Mouse (Mus musculus) midbrain, embryonic 15.5 days (tissue): ENCODE data around the gene Chchd6. TPM values are rescaled to one million over a fixed set of nuclear protein-coding genes. Genes with fewer than 3 reads are reported as not detected.

Experiments
- ATAC-seq: fragments of 200-750 bp; cut with Nextera tagmentation; replicated peaks from 2 replicates; pipeline ENCODE4 v1.8.0; 2017; ENCODE audit warnings: moderate TSS enrichment
- H3K27ac ChIP-seq: fragments of 300-500 bp; sonication (generic); 2 replicates; pipeline ENCODE4 v1.5.1; 2015; ENCODE audit warnings: mild to moderate bottlenecking, inconsistent platforms
- H3K27me3 ChIP-seq: fragments of 300-500 bp; sonication (generic); replicated peaks from 2 replicates; pipeline ENCODE4 v1.6.1; 2015; ENCODE audit warnings: inconsistent platforms
- H3K36me3 ChIP-seq: fragments of 300-500 bp; sonication (generic); replicated peaks from 2 replicates; pipeline ENCODE4 v1.6.1; 2015; ENCODE audit warnings: inconsistent platforms
- H3K4me1 ChIP-seq: fragments of 300-500 bp; sonication (generic); 2 replicates; pipeline ENCODE4 v1.6.1; 2015; ENCODE audit warnings: inconsistent platforms
- H3K4me2 ChIP-seq: fragments of 300-500 bp; sonication (generic); 2 replicates; pipeline ENCODE4 v1.6.1; 2015; ENCODE audit warnings: inconsistent platforms, mild to moderate bottlenecking, moderate library complexity
- H3K4me3 ChIP-seq: fragments of 300-500 bp; sonication (generic); 2 replicates; pipeline ENCODE4 v1.5.1; 2015; ENCODE audit warnings: mild to moderate bottlenecking, inconsistent platforms
- H3K9ac ChIP-seq: fragments of 300-500 bp; sonication (generic); 2 replicates; pipeline ENCODE4 v1.6.1; 2015; ENCODE audit warnings: mild to moderate bottlenecking, inconsistent platforms
- H3K9me3 ChIP-seq: fragments of 300-500 bp; sonication (generic); 2 replicates; pipeline ENCODE4 v1.6.1; 2016; ENCODE audit warnings: inconsistent platforms
- WGBS: fragments of 180-500 bp; shearing (Covaris S2); methylation state at CpG from one replicate; pipeline ENCODE4 v1.1.7; 2015; ENCODE audit warnings: mixed read lengths; 5-methylcytosine and 5-hydroxymethylcytosine counted together
- polyA plus RNA-seq: library from polyadenylated mRNA; unstranded; fragments of >200 nt; fragmentation: Nextera tagmentation; extraction: Ambion mirVana; gene quantifications from 2 replicates; pipeline ENCODE4 v1.2.1, GENCODE M21; 2015

Chchd6 gene
- 173 and 185 TPM in 2 replicates for polyA plus RNA-seq

- H3K27me3 ChIP-seq: no peaks in the 10 kb centered on the region
- H3K4me1 ChIP-seq: peaks cover 10% of the 10 kb centered on the region
- peak within 1 kb of the TSS; percentile 70 for H3K9ac ChIP-seq
- H3K27ac ChIP-seq: peak within 1 kb of the TSS; percentile 78
- under 1% methylated on average over 56 of the region's 56 CpGs for WGBS
- H3K4me2 ChIP-seq: peak within 1 kb of the TSS; percentile 66
- ATAC-seq: peak; percentile 100
- peak within 1 kb of the TSS; percentile 75 for H3K4me3 ChIP-seq
- no peaks in the 10 kb centered on the region for H3K36me3 ChIP-seq
- no peaks in the 10 kb centered on the region for H3K9me3 ChIP-seq
Measured at GRCm38 (mm10) chr6:89595018-89595776, at the start of gene Chchd6. Gene Chchd6 (minus strand): TSS chr6:89595652.

DNA sequence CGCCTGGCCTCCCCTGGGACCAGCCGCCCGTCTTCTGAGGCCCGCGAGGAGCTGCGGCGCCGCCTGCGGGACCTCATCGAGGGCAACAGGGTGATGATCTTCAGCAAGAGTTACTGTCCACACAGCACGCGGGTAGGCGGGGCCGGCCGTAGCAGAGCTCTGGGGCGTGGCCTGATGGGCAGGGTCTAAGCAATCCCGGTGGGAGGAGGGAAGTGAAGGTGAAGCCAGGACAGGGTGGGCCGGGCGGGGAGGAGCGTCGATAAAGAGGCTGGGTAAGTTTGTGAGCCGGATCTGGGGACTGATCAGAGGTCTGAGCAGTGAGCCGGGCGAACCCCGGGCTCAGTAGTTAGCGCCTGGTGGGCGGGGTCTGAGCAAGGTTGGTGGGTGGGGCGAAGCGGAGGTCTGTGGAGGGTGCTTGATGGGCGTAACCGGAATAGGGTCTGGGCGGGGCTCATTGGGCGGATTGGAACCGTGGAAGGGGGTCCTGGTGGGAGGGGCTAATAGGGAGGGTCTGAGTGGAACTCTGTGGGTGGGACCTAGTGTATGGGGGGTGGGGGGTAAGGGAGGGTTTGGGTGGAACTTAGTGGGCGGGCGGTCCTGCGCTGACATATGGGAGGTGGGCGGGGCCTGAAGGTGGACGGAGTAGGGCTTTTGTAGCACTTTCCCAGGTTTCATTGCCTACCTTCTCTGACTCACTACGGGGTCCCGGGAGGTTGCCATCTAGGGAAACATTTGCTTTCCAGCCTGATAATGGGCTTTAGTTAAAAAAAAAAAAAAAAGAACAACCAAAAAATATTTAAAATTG, 49.0 kb upstream of the Chchd6 start:
- Histone ChIP-seq H3K27ac (peak overlapping the region; percentile 86), H3K4me1 (peaks cover 12% of the 10 kb centered on the region), H3K4me3 (peak overlapping the region; percentile 70), H3K27me3 (no peaks in the 10 kb centered on the region), H3K4me2 (peak overlapping the region; percentile 85), H3K9ac (peak overlapping the region; percentile 58), H3K36me3 (no peaks in the 10 kb centered on the region), H3K9me3 (no peaks in the 10 kb centered on the region)
- 0% methylated on average over 40 of the region's 41 CpGs for WGBS
- ATAC-seq: peak; percentile 94

- H3K4me2 ChIP-seq: peak within 1 kb of the TSS; percentile 85
- 1% methylated on average over 48 of the region's 51 CpGs for WGBS
- H3K4me1 ChIP-seq: peaks cover 12% of the 10 kb centered on the region
Measured at GRCm38 (mm10) chr6:89643798-89644270, 48.4 kb upstream of the Chchd6 start, which contains the start of gene Txnrd3. Gene Txnrd3 (plus strand): TSS chr6:89643988.

DNA sequence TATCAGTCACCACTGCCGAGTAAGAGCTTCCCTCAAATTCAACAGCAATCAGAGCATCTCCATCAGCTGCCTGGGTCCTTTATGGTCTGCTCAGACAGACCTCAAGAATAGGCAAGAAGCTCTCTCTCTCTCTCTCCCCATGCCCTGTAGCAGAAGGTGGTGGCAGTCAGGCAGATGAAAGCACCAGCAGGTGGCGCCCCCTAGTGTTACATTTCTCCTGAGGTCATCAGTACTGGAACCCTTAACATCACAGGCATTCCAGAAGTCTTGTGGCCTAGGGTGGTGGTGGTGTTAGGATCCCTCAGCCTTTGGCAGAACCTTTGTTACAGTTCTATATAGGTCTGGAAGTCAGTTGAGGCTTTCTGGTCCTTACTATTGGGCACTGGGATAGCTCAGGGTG, 43.6 kb upstream of the Chchd6 start:
- H3K27me3 ChIP-seq: no peaks in the 10 kb centered on the region
- H3K27ac ChIP-seq: no peak overlapping the region
- H3K4me3 ChIP-seq: no peak overlapping the region
- no peak overlapping the region for H3K9ac ChIP-seq
- H3K36me3 ChIP-seq: no peaks in the 10 kb centered on the region
- WGBS: 40% methylated on average over 2 of the region's 2 CpGs
- H3K4me1 ChIP-seq: peaks cover 5% of the 10 kb centered on the region; the same call in 1 of the 2 replicates
- no peaks in the 10 kb centered on the region for H3K9me3 ChIP-seq
- no peak for ATAC-seq
- H3K4me2 ChIP-seq: no peak overlapping the region

More at GRCm38 (mm10) chr6:89643798-89644270, 48.4 kb upstream of the Chchd6 start, which contains the start of gene Txnrd3:
- H3K9me3 ChIP-seq: no peaks in the 10 kb centered on the region
- peak within 1 kb of the TSS; percentile 58 for H3K9ac ChIP-seq
- H3K27me3 ChIP-seq: no peaks in the 10 kb centered on the region
- ATAC-seq: peak; percentile 93
- peak within 1 kb of the TSS; percentile 70 for H3K4me3 ChIP-seq
- no peaks in the 10 kb centered on the region for H3K36me3 ChIP-seq
- H3K27ac ChIP-seq: peak within 1 kb of the TSS; percentile 86

- Histone ChIP-seq H3K4me2 (no peak overlapping the region), H3K36me3 (no peaks in the 10 kb centered on the region), H3K4me1 (peaks cover 5% of the 10 kb centered on the region; the same call in 1 of the 2 replicates), H3K9me3 (no peaks in the 10 kb centered on the region), H3K9ac (no peak overlapping the region), H3K27ac (no peak overlapping the region), H3K27me3 (no peaks in the 10 kb centered on the region), H3K4me3 (no peak overlapping the region)
- ATAC-seq: no peak
- 83% methylated on average over 4 of the region's 4 CpGs for WGBS
Measured at GRCm38 (mm10) chr6:89637977-89638376, 42.5 kb upstream of the Chchd6 start.

- Histone ChIP-seq H3K4me3 (no peak overlapping the region), H3K36me3 (no peaks in the 10 kb centered on the region), H3K4me2 (no peak overlapping the region), H3K27ac (no peak overlapping the region), H3K4me1 (peaks cover 10% of the 10 kb centered on the region), H3K9ac (no peak overlapping the region), H3K9me3 (no peaks in the 10 kb centered on the region), H3K27me3 (no peaks in the 10 kb centered on the region)
- WGBS: 44% methylated on average over 8 of the region's 8 CpGs
- ATAC-seq: no peak
Measured at GRCm38 (mm10) chr6:89634400-89634799, 38.9 kb upstream of the Chchd6 start.

GRCm38 (mm10) chr6:89633115-89633514, 37.7 kb upstream of the Chchd6 start:
- peaks cover 10% of the 10 kb centered on the region for H3K4me1 ChIP-seq
- no peaks in the 10 kb centered on the region for H3K36me3 ChIP-seq
- H3K27ac ChIP-seq: no peak overlapping the region
- WGBS: 56% methylated on average over 7 of the region's 7 CpGs
- H3K4me3 ChIP-seq: no peak overlapping the region
- H3K9ac ChIP-seq: no peak overlapping the region
- no peak overlapping the region for H3K4me2 ChIP-seq
- H3K9me3 ChIP-seq: no peaks in the 10 kb centered on the region
- no peak for ATAC-seq
- no peaks in the 10 kb centered on the region for H3K27me3 ChIP-seq

DNA sequence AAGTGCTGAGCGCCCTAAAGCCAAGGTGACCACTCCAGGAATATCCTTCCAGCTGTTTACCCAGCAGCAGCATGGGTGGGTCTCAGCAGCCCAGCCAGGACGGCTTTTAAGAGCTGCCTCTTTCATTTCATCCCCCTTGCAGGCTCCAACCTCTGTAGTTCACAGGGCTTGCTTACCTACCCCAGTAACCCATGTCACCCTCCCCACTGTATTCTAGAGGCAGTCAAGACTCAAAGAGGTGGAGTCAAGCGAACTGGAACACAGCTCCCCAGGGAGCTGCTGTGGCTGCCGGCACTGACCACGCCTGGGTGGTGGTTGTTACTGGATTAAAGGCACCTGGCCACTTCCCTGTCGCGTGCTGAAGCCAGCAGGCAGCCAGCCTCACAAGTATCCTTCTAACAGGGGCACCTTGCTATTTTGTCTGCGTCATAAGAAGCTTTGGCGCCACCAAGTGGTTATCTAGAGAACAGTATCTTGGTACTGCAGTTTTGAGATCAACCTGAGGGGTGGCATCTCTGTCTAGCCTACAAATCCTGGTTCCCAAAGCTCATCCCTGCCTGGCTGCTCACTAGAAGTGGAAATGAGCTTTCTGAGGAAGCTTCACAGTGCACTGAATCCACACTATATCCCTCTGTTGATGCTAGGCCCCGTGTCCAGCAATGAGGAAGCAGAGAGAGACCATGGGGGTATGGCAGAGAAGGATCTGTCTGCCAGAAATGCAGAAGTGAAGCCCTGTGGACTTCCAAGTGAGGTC, 36.5 kb upstream of the Chchd6 start:
- Histone ChIP-seq H3K4me1 (peaks cover 10% of the 10 kb centered on the region), H3K4me2 (0 out of 2 replicates have a peak overlapping the region, but pooled peaks have one; percentile 28), H3K9me3 (no peaks in the 10 kb centered on the region), H3K27ac (no peak overlapping the region), H3K4me3 (no peak overlapping the region), H3K36me3 (no peaks in the 10 kb centered on the region), H3K27me3 (no peaks in the 10 kb centered on the region), H3K9ac (0 out of 2 replicates have a peak overlapping the region, but pooled peaks have one; percentile 24)
- WGBS: 12% methylated on average over 10 of the region's 10 CpGs
- peak; percentile 84 for ATAC-seq

DNA sequence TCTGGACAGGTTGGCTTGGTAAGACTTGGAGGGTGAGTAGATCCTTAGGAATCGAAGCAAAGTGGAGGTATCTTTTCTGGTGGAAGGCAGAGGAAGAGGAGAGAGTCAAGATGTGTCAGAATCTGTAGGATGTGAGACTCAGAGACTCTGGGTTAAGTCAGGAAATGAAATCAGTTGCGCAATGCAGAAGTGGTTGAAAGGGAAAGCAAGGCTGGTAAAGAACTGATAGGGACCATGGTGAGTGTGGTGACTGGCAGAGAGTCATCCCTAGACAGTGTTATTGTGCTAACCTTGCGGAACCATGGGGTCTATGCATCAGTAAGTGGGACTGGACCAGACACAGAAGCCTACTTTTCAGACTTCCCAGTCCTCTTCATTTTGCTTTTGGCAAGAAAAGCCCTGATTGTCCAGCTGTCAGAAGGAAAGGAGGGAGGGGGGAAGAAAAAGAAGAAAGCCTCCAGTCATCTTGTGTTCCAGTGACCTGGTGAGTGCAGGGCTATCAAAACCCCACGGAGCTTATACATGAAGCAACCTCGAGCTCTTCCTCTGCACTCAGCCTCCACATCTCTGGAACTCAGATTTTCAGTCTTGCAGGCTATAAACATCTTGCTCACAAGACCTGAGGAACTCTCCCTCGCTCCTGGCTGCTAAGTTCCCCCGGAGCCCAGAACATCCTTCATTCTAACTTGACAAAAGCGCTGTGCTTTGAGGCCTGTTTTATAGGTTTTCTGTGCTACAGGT, 32.8 kb upstream of the Chchd6 start:
- Histone ChIP-seq H3K27me3 (no peaks in the 10 kb centered on the region), H3K4me3 (no peak overlapping the region), H3K9ac (no peak overlapping the region), H3K27ac (no peak overlapping the region), H3K4me2 (no peak overlapping the region), H3K4me1 (peaks cover 6% of the 10 kb centered on the region), H3K36me3 (no peaks in the 10 kb centered on the region), H3K9me3 (no peaks in the 10 kb centered on the region)
- ATAC-seq: no peak
- 71% methylated on average over 8 of the region's 8 CpGs for WGBS

DNA sequence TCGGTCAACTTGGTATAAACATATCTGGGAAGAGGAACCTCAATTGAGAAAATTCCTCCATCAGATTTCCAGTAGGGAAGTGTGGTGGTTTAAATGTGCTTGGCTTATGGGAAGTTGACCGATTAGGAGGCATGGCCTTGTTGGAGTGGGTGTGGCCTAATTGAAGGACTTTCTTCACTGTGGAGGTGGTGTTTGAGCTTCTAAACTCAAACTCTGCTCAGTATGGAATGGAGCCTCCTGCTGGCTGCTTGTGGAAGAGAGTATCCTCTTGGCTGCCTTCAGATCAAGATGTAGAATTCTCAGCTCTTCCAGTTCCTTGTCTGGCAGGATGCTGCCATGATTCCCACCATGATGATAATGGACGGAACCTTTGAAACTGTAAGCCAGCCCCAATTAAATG, 27.2 kb upstream of the Chchd6 start:
- no peak overlapping the region for H3K4me2 ChIP-seq
- H3K9ac ChIP-seq: no peak overlapping the region
- 86% methylated on average over 3 of the region's 3 CpGs for WGBS
- no peaks in the 10 kb centered on the region for H3K9me3 ChIP-seq
- no peak for ATAC-seq
- H3K4me1 ChIP-seq: no peaks in the 10 kb centered on the region
- H3K27ac ChIP-seq: no peak overlapping the region
- H3K36me3 ChIP-seq: no peaks in the 10 kb centered on the region
- H3K27me3 ChIP-seq: no peaks in the 10 kb centered on the region
- no peak overlapping the region for H3K4me3 ChIP-seq

DNA sequence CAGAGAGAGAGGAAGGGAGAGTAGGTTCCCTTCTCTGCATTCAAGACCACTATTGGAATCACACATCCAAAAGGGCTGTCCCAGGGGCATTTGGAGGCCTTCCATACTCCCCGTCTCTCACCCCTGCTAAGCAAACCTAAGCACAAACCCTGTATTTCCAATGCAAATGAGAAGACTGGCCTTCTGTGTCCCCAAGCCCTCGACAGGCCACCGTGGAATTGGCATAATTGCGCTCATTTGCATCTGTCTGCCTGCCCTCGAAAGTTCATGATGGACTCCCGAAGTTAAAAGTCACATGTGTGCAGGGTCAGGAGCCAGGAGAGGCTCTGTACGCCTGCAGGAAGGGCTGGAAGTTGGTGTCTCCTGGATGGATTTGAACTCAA, 19.9 kb upstream of the Chchd6 start:
- H3K9me3 ChIP-seq: no peaks in the 10 kb centered on the region
- H3K4me1 ChIP-seq: peaks cover 26% of the 10 kb centered on the region
- H3K36me3 ChIP-seq: no peaks in the 10 kb centered on the region
- no peak overlapping the region for H3K9ac ChIP-seq
- H3K27ac ChIP-seq: peak overlapping the region; percentile 80; the same call in 1 of the 2 replicates
- no peaks in the 10 kb centered on the region for H3K27me3 ChIP-seq
- H3K4me3 ChIP-seq: no peak overlapping the region
- ATAC-seq: no peak
- no peak overlapping the region for H3K4me2 ChIP-seq
- WGBS: 27% methylated on average over 7 of the region's 7 CpGs
